22 mouse cellular contexts compared by ENCODE assay signal in the genomic region with DNA sequence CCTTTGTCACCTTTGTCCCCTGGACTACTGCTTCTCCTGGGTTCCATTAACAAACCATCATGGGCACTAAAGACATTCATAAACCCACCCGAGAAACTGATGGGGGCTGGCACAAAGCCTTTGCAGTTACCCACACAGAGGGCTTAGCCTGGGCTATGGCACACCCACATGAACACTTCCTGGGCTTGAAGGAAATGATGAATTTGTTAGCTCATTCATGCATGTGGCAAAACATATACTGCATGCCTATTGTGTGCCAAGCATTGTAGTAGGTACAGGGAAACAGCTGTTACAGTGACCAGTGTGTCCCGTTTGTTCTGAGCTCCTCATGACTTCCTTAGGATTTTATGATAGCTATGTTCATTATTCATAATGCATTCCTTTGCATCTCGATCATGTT. TPM values are rescaled to one million over a fixed set of nuclear protein-coding genes. Genes with fewer than 3 reads are reported as not detected.
DNase-seq lines count a peak whose midpoint lies in the region; ATAC-seq and TF ChIP-seq lines count a peak whose summit lies in the region.
"Had no signal": no experiment of that assay in that cellular context is flagged by ENCODE, and none has a peak within 500 bp of the region (broad histone marks: within the 10 kb centered on the region; RNA-seq: fewer than 3 reads in every experiment).

No protein-coding gene starts in this region.

- H3K36me3 ChIP-seq in heart, embryonic 10.5 days: no peaks in the 10 kb centered on the region
- H3K36me3 ChIP-seq in stomach, postnatal 0 days (ENCODE audit: control insufficient read depth, insufficient read depth, low read length): no peaks in the 10 kb centered on the region
- H3K36me3 ChIP-seq in intestine, embryonic 15.5 days: no peaks in the 10 kb centered on the region
- H3K36me3 ChIP-seq: heart, embryonic 15.5 days; limb, embryonic 12.5 days; liver, embryonic 15.5 days had no signal

- WGBS in heart, embryonic 10.5 days: 72% methylated on average over 3 of the region's 3 CpGs
- WGBS in stomach, postnatal 0 days: 67% methylated on average over 3 of the region's 3 CpGs
- WGBS in intestine, embryonic 15.5 days: 85% methylated on average over 3 of the region's 3 CpGs

- H3K4me2 ChIP-seq in stomach, postnatal 0 days (replicated peaks; ENCODE audit: low read depth): no peak overlapping the region
- no peak overlapping the region for H3K4me2 ChIP-seq in intestine, embryonic 15.5 days (replicated peaks)
- H3K4me2 ChIP-seq: forebrain, embryonic 13.5 days; heart, embryonic 15.5 days; limb, embryonic 12.5 days; liver, embryonic 15.5 days; lung, embryonic 14.5 days had no signal

- peak; percentile 64 for DNase-seq in heart, adult 11 months
- no peak for DNase-seq in heart, embryonic 10.5 days (ENCODE audit: low spot score)
- peak; percentile 39 to 45 for DNase-seq in B cell, adult 2 months
- no peak for DNase-seq in cerebellum, adult 9-10 months
- no peak for DNase-seq in stomach, postnatal 0 days (ENCODE audit: low spot score)
- DNase-seq: adrenal gland, adult 8-10 months; cerebellum, adult 8-10 months; cerebellum, postnatal 36 days; gastrocnemius, postnatal 10 days; kidney, adult 11 months; kidney, postnatal 25 days; lung, embryonic 14.5 days; midbrain, embryonic 14.5 days; right cerebral cortex, postnatal 25 days; thymus, postnatal 14 days had no signal

- H3K9me3 ChIP-seq in heart, embryonic 10.5 days: no peaks in the 10 kb centered on the region
- no peaks in the 10 kb centered on the region for H3K9me3 ChIP-seq in stomach, postnatal 0 days (ENCODE audit: control insufficient read depth, low read length)
- H3K9me3 ChIP-seq in intestine, embryonic 15.5 days: no peaks in the 10 kb centered on the region
- H3K9me3 ChIP-seq: forebrain, embryonic 13.5 days; heart, embryonic 15.5 days; limb, embryonic 12.5 days; liver, embryonic 15.5 days had no signal

- TF ChIP-seq EP300 in stomach, postnatal 0 days (optimal IDR thresholded peaks at IDR 0.05): no peak

- TF ChIP-seq CTCF in stomach, postnatal 0 days (IDR thresholded peaks at IDR 0.05; ENCODE audit: low read depth): no peak

- no peaks in the 10 kb centered on the region for H3K4me1 ChIP-seq in heart, embryonic 10.5 days
- H3K4me1 ChIP-seq in stomach, postnatal 0 days (replicated peaks; ENCODE audit: control insufficient read depth, insufficient read depth): no peaks in the 10 kb centered on the region
- H3K4me1 ChIP-seq in intestine, embryonic 15.5 days (replicated peaks): no peaks in the 10 kb centered on the region
- H3K4me1 ChIP-seq: forebrain, embryonic 13.5 days; heart, embryonic 15.5 days; limb, embryonic 12.5 days; liver, embryonic 15.5 days had no signal

- no peak overlapping the region for H3K27ac ChIP-seq in heart, embryonic 10.5 days
- H3K27ac ChIP-seq in stomach, postnatal 0 days (replicated peaks): no peak overlapping the region
- H3K27ac ChIP-seq in intestine, embryonic 15.5 days: no peak overlapping the region
- H3K27ac ChIP-seq: forebrain, embryonic 13.5 days; heart, embryonic 15.5 days; limb, embryonic 12.5 days; liver, embryonic 15.5 days had no signal

- peak; percentile 55 for ATAC-seq in activated CD4-positive, CD25-positive, alpha-beta regulatory T cell, adult 4 months
- peak; percentile 20; the same call in 1 of the 2 replicates for ATAC-seq in neutrophil, adult 5-6 weeks (ENCODE audit: extremely low read depth, insufficient number of reproducible peaks, low FRiP score, poor library complexity, severe bottlenecking)
- ATAC-seq in stomach, postnatal 0 days (ENCODE audit: low FRiP score, low TSS enrichment): no peak
- ATAC-seq in intestine, embryonic 15.5 days: no peak
- ATAC-seq: forebrain, embryonic 13.5 days had no signal

- no peak overlapping the region for H3K4me3 ChIP-seq in heart, embryonic 10.5 days
- no peak overlapping the region for H3K4me3 ChIP-seq in stomach, postnatal 0 days (ENCODE audit: low read depth, low read length)
- no peak overlapping the region for H3K4me3 ChIP-seq in intestine, embryonic 15.5 days (replicated peaks)
- H3K4me3 ChIP-seq: forebrain, embryonic 13.5 days; heart, embryonic 15.5 days; limb, embryonic 12.5 days; liver, embryonic 15.5 days had no signal

- no peak overlapping the region for H3K9ac ChIP-seq in stomach, postnatal 0 days (ENCODE audit: low read length)
- H3K9ac ChIP-seq in intestine, embryonic 15.5 days: no peak overlapping the region
- H3K9ac ChIP-seq: forebrain, embryonic 13.5 days; heart, embryonic 15.5 days; limb, embryonic 12.5 days; liver, embryonic 15.5 days; lung, embryonic 14.5 days had no signal

- peaks cover 3% of the 10 kb centered on the region; the same call in 1 of the 2 replicates for H3K27me3 ChIP-seq in heart, embryonic 10.5 days (ENCODE audit: insufficient read depth, poor library complexity, severe bottlenecking)
- H3K27me3 ChIP-seq in stomach, postnatal 0 days (ENCODE audit: control insufficient read depth, insufficient read depth, low read length): no peaks in the 10 kb centered on the region
- no peaks in the 10 kb centered on the region for H3K27me3 ChIP-seq in intestine, embryonic 15.5 days (replicated peaks)
- H3K27me3 ChIP-seq: forebrain, embryonic 13.5 days; heart, embryonic 15.5 days; limb, embryonic 12.5 days; liver, embryonic 15.5 days had no signal

RNA-seq across cellular contexts. Expression of a gene that starts 55.8 kb away (rescaled TPM):
- 3.4 and 3.9 TPM in 2 replicates for polyA plus RNA-seq in heart, embryonic 10.5 days (2016; fragmentation: Nextera tagmentation; extraction: Ambion mirVana)
- polyA plus RNA-seq in activated CD4-positive, CD25-positive, alpha-beta regulatory T cell, adult 4 months (2017; shearing (Covaris generic)): 10 to 100 TPM; 10.8 to 16.6 TPM
- total RNA-seq in neutrophil, adult 5-6 weeks (2017): 14.2 and 18.0 TPM in 2 replicates
- polyA plus RNA-seq in stomach, postnatal 0 days (2015; fragmentation: Nextera tagmentation; extraction: Ambion mirVana): 3.3 and 4.0 TPM in 2 replicates
- 7.1 and 7.5 TPM in 2 replicates for polyA plus RNA-seq in intestine, embryonic 15.5 days (2015; fragmentation: Nextera tagmentation; extraction: Ambion mirVana)

Comparison
In these comparisons a context has a peak if more than half of its experiments do, and no peak if none do; other contexts are left out.
1. DNase-seq: peak in heart, adult 11 months (single experiment) and B cell, adult 2 months (2 of 2); none in heart, embryonic 10.5 days (single experiment), cerebellum, adult 9-10 months (single experiment) and stomach, postnatal 0 days (single experiment).
2. ATAC-seq: peak in activated CD4-positive, CD25-positive, alpha-beta regulatory T cell, adult 4 months (single experiment) and neutrophil, adult 5-6 weeks (single experiment); none in stomach, postnatal 0 days (single experiment) and intestine, embryonic 15.5 days (single experiment).